Mouse (Mus musculus): ENCODE data around the gene 8030474K03Rik.
"Not testable (repeated sequence)": the region's sequence is repeated elsewhere in the genome, so short reads cannot be mapped to it uniquely, and the experiment has no call there.

The 8030474K03Rik gene

GRCm38 (mm10) chrX:101794342-101794741, at the start of gene 8030474K03Rik, which contains the start of gene Gm4779:
8030474K03Rik (plus strand) TSS chrX:101794656.
Gm4779 (minus strand) TSS chrX:101794423.
- DNase-seq (ENCODE audit: low read depth, low spot score), result no peak

DNA sequence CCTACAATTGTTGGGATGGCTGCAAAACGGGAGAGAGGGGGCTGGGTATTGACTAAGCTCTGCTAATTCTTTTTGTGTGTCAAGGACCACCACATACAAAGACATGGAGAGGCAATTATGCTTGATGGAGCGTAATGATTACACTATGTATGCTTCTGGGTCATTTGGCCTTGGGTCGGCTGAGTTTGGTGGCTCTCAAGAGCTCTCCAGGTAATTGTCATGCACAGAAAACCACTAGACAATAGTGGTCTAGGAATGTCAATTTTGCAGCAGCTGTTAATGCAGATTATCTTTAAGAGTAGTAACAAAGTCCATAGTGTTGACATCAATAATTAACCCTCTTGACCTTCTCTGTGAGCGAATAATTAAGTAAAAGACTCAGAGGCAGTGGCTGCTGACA, 44.3 kb upstream of the 8030474K03Rik start:
- no peak for DNase-seq (ENCODE audit: low read depth, low spot score)

DNA sequence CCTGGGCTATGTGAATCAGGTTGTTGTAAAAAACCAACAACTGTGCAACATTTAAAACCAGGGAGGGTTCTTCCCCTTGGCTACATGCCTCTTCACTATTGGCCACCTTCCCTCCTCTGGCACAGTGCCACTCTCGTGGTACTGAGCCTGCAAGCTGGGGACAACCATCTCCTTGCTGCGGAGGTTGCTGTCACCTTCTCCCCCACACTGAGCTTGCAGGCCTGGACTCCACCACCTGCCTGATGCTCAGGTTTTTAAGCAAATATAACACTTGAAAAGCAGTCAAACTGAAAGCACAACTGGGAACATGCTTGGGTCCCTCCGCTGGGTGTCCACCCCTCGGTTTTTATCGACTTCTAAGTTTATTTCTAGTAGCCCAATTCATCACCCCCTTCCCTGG, 40.0 kb upstream of the 8030474K03Rik start:
- no peak for DNase-seq (ENCODE audit: low read depth, low spot score)

GRCm38 (mm10) chrX:101764621-101765020, 29.8 kb upstream of the 8030474K03Rik start:
- DNase-seq (ENCODE audit: low read depth, low spot score), result peak; percentile 52

- DNase-seq (ENCODE audit: low read depth, low spot score), result peak; percentile 41
Measured at GRCm38 (mm10) chrX:101765111-101765510, 29.3 kb upstream of the 8030474K03Rik start.

- peak; percentile 73 for DNase-seq (ENCODE audit: low read depth, low spot score)
Measured at GRCm38 (mm10) chrX:101767280-101767679, 27.2 kb upstream of the 8030474K03Rik start.

- no peak for DNase-seq (ENCODE audit: low read depth, low spot score)
Measured at GRCm38 (mm10) chrX:101769478-101769877, 25.0 kb upstream of the 8030474K03Rik start.

DNA sequence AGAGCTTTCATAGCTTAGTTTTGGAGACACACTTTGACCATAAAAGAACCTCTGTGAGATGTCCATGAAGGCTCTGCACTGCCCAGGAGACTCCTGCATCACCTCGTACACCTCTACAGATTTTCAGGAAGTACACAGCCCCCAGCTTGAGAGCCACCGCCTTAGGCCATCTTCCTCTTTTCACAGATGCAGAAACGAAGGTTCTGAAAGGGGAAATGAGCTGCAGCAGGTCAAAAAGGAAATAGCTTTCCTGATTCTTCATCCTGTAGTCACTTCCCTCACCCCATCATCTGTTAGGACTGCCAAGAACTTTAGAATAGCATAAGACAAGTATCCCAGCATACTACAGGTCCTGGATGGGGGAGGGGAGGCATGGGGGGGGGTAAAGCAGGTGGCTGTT, 24.1 kb upstream of the 8030474K03Rik start:
- no peak for DNase-seq (ENCODE audit: low read depth, low spot score)

DNA sequence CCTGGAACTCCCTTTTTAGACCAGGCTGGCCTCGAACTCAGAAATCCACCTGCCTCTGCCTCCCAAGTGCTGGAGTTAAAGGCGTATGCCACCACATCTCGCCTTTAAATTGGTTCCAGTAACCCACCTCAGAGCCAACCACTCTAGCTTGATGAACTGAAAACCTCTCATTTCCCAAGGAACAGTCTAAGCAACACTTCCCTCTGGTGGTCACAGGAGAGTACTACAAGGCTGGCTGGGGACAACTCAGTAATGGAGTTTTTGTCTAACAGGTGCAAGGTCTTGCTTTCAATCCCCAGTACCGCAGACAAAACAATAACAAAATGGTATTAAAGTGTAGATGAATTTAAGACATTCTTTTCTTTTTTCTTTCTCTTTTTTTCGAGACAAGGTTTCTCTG, 22.4 kb upstream of the 8030474K03Rik start:
- DNase-seq (ENCODE audit: low read depth, low spot score), result peak; percentile 57

DNA sequence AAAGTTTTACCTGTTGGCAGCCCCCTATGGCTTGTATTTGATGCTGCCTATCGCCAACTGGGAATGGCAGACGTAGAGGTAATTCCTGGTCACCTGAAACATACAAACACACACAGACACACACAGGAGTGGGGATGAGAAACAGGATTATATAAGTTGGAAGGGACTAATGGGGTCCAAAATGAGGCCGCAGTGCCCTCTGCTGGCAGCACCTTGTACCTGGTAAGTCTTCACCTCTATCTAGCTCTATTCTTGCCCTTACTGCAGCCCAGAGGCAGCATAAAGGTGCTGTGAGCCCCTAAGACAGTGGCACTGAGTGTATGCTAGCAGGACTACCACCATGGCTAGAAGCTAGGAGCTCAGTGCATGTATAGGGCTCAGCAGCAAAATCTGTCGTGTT, 2.9 kb upstream of the 8030474K03Rik start:
- DNase-seq (ENCODE audit: low read depth, low spot score), result peak; percentile 39

DNA sequence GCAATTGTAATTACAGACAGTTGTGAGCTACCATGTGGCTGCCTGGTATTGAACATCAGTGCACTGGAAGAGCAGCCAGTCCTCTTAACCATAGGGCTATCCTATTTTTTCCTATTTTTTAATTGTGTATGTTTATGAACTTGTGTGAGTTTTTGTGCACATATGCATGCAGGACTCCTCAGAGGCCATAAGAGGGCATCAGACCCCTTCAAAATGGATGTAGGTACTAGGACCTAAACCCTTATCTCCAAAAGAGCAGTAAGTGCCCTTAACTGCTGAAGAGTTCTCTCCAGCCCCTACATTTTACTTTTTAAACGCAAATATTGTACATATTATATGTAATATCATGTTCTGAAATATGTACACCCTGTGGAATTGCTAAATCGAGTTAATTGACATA, 11.1 kb downstream of the 8030474K03Rik start:
- DNase-seq (ENCODE audit: low read depth, low spot score), result peak; percentile 5

DNA sequence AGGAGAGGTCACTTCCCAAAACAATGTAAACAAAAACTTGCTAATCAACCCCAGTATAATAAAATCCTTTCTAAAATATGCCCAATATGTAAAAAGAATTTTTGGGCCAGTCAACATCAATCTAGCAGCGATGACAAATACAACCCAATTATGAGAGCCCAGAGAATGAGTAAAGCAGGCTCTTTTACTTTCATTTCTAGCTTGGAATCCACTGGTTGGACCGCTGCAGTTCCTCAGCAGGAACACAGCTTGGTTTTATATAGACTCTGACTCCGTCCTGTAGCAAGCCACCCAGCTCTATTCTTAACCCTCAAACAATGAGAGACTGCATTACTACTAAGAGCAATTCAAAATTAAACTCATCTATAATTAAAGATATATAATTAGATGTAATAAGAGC, 17.3 kb downstream of the 8030474K03Rik start:
- no peak for DNase-seq (ENCODE audit: low read depth, low spot score)

- DNase-seq (ENCODE audit: low read depth, low spot score), result no peak
Measured at GRCm38 (mm10) chrX:101819163-101819562, 24.7 kb downstream of the 8030474K03Rik start.

DNA sequence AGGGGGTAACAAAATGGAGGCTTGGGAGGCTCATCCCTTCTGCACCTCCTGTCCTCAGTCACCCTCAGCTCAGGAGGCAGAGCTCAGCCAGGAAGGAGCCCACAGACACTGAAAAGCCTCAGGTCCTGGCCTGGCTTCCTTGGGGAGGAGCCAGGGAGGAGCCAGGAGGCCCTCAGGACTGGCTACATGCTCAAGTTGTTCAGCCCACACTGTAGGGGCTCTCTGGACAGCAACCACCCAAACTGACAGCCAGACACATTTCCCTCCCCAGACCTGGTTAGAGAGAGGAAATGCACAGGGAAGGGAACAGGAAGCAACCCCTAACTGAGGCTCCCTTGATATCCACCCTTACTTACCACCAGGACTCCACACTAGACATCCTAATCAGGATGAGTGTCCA, 25.5 kb downstream of the 8030474K03Rik start:
- not testable (repeated sequence) for DNase-seq (ENCODE audit: low read depth, low spot score)

GRCm38 (mm10) chrX:101847191-101847795, 52.8 kb downstream of the 8030474K03Rik start:
- no peak for DNase-seq (ENCODE audit: low read depth, low spot score)
